Mouse (Mus musculus) heart, adult 18-20 months (tissue): ENCODE results near the gene Khsrp. TPM values are rescaled to one million over a fixed set of nuclear protein-coding genes. Genes with fewer than 3 reads are reported as not detected.
"Not testable (repeated sequence)": the region's sequence is repeated elsewhere in the genome, so short reads cannot be mapped to it uniquely, and the experiment has no call there.

Experiments
- DNase-seq, 2 experiments: peaks; one replicate each; pipeline ENCODE4 v3.0.0; 2021 to 2022; ENCODE audit warnings: mixed read lengths in 1 of 2
- long read RNA-seq, 2 experiments: library from polyadenylated mRNA; stranded (forward); transcript quantifications; one replicate each; pipeline ENCODE4 v2.0.0; 2021
- total RNA-seq, 2 experiments: library from RNA; stranded (reverse); gene quantifications; 2 replicates each; pipeline ENCODE4 v1.2.3; 2021

Gene Khsrp
- total RNA-seq: 10 to 100 TPM; 38.3 to 42.5 TPM
- long read RNA-seq, experiment 1, partial matches to known transcripts: 1 of 12 reads
- long read RNA-seq, experiment 1, other reads (novel, unspliced or antisense): 7 of 12 reads
- long read RNA-seq, experiment 2, partial matches to known transcripts: 0 of 5 reads
- long read RNA-seq, experiment 2, other reads (novel, unspliced or antisense): 3 of 5 reads

- peak in 1 of 2 experiments; percentile 17 for DNase-seq
These were observed at the start of gene Khsrp for GRCm38 (mm10) chr17:57030931-57031660. Gene Khsrp, minus strand, starts transcription at chr17:57031522.

- no peak for DNase-seq
These were observed 48.6 kb upstream of the Khsrp start for GRCm38 (mm10) chr17:57079919-57080318.

- DNase-seq: peak; percentile 21 to 50
These were observed 47.0 kb upstream of the Khsrp start, which contains the start of gene Dennd1c for GRCm38 (mm10) chr17:57078336-57078735. Gene Dennd1c, minus strand, starts transcription at chr17:57078514.

- DNase-seq: no peak
These were observed 45.6 kb upstream of the Khsrp start for GRCm38 (mm10) chr17:57076916-57077315.

GRCm38 (mm10) chr17:57070699-57071098, 39.4 kb upstream of the Khsrp start:
- no peak for DNase-seq

- no peak for DNase-seq
These were observed 39.0 kb upstream of the Khsrp start for GRCm38 (mm10) chr17:57070272-57070671.

GRCm38 (mm10) chr17:57066908-57067307, 35.6 kb upstream of the Khsrp start:
- no peak for DNase-seq

GRCm38 (mm10) chr17:57063031-57063430, 31.7 kb upstream of the Khsrp start:
- no peak for DNase-seq

- no peak for DNase-seq
These were observed 31.2 kb upstream of the Khsrp start for GRCm38 (mm10) chr17:57062548-57062947.

GRCm38 (mm10) chr17:57062011-57062521, 30.7 kb upstream of the Khsrp start:
- no peak for DNase-seq

- no peak for DNase-seq
These were observed 29.7 kb upstream of the Khsrp start for GRCm38 (mm10) chr17:57061069-57061468.

GRCm38 (mm10) chr17:57060231-57060801, 29.0 kb upstream of the Khsrp start:
- peak; percentile 97 to 98 for DNase-seq

GRCm38 (mm10) chr17:57059486-57059977, 28.2 kb upstream of the Khsrp start, which contains the start of gene Slc25a23:
Gene Slc25a23, minus strand, starts transcription at chr17:57059863.
- DNase-seq: peak; percentile 66 to 74

GRCm38 (mm10) chr17:57058891-57059485, 27.7 kb upstream of the Khsrp start, which contains the start of gene Crb3:
Gene Crb3, plus strand, starts transcription at chr17:57059105.
- peak; percentile 54 to 62 for DNase-seq

GRCm38 (mm10) chr17:57056246-57056645, 24.9 kb upstream of the Khsrp start:
- no peak for DNase-seq

GRCm38 (mm10) chr17:57051679-57052078, 20.4 kb upstream of the Khsrp start:
- not testable (repeated sequence) for DNase-seq

GRCm38 (mm10) chr17:57048816-57049215, 17.5 kb upstream of the Khsrp start:
- no peak for DNase-seq

- DNase-seq: no peak
These were observed 16.1 kb upstream of the Khsrp start for GRCm38 (mm10) chr17:57047406-57047805.

GRCm38 (mm10) chr17:57041554-57041953, 10.2 kb upstream of the Khsrp start, which contains the start of gene Slc25a41:
Gene Slc25a41, minus strand, starts transcription at chr17:57041654.
- DNase-seq: no peak

GRCm38 (mm10) chr17:57038978-57039377, 7.7 kb upstream of the Khsrp start:
- DNase-seq: no peak

- DNase-seq: no peak
These were observed 1.5 kb upstream of the Khsrp start for GRCm38 (mm10) chr17:57032854-57033253.
